Mouse (Mus musculus) MN1 (cell line): ENCODE results near the gene Haus3.

Source experiments
- DNase-seq: peaks from one replicate; pipeline ENCODE4 v3.0.0-alpha.2; 2016; ENCODE audit warnings: low spot score

Gene Haus3

GRCm38 (mm10) chr5:34168950-34169891 is at the start of gene Haus3, which contains the start of gene Poln:
Gene Haus3 (minus strand): TSS chr5:34169527.
Gene Poln (minus strand): TSS chr5:34169448.
- DNase-seq: peak; percentile 99

- no peak for DNase-seq
Measured at GRCm38 (mm10) chr5:34218672-34219071, 49.3 kb upstream of the Haus3 start.

- peak; percentile 40 for DNase-seq
Measured at GRCm38 (mm10) chr5:34217756-34218155, 48.4 kb upstream of the Haus3 start.

- DNase-seq: no peak
Measured at GRCm38 (mm10) chr5:34216025-34216424, 46.7 kb upstream of the Haus3 start.

DNA sequence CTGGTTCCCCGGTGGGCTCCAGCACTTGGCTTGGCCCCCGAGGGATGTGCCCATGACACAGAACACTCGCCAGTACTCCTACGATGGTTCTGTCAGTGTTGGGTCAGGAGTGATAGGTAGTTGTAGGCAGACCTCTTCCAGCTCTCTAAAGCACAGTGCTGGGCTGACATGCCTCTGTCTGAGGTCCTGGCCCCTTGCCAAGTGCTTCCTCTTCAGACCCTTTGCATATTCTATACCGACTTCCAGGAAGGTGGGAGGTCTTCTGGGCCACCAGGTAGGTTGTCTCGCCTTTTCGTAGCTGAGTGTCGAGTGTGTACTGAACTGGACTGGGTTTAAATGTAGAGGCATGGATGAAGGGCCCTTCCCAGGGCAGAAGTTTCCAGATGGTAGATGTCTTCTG is 44.3 kb upstream of the Haus3 start:
- no peak for DNase-seq

- peak; percentile 88 for DNase-seq
Measured at GRCm38 (mm10) chr5:34210279-34210678, 41.0 kb upstream of the Haus3 start.

DNA sequence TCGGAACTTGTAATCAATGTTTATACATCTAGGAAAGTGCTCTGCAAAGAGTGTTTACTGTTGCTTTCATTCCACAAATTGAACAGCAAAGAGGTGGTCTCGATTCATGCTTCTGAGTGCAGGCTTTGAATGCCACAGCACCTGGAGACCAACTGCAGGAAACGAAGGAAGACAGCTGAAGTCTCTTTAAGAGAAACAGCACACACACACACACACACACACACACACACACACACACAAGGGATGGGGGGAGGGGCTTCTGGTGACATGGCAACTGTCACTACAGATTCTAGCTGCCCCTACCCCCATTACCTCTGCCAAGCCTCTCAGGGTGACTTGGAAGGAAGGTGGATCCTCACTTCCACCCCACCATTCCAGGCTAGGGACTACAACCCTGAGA is 38.2 kb upstream of the Haus3 start:
- DNase-seq: no peak

DNA sequence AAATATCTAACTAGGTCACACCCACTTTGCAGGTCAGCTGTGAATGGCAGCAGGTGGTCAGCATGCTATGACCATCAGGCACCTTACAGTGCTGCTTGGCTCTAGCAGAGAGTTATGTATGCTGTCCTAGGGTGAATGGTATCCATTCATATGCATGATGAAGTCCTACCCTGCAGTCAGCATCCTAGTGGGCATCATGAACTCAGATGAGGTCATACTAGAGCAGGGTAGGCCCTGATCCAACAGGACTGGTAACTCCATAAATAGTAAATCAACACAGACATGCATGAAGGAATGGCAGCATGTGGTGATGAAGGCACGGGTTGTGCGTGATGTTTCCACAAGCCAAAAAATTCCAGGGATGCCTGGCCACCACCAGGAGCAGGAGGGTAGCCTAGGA is 36.5 kb upstream of the Haus3 start:
- DNase-seq: no peak

- no peak for DNase-seq
Measured at GRCm38 (mm10) chr5:34204911-34205310, 35.6 kb upstream of the Haus3 start.

DNA sequence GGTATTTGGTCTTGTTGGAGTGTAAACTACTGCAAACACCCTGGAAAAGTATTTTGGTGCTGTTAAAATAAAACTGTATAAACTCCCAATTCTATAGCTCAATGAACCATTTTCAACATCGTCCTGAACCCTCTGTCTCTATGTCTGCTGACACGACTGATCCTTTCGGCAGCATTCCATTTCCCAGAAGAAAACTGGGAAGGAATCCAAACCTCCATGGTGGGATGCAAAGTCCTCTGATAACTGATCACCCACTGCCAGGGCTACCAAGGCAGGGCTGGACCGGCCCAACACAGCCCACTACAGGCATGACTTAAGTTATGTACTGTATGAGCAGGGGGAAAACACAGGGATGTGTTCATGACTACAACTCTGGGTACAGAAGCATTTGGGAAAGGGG is 32.7 kb upstream of the Haus3 start:
- DNase-seq: no peak

DNA sequence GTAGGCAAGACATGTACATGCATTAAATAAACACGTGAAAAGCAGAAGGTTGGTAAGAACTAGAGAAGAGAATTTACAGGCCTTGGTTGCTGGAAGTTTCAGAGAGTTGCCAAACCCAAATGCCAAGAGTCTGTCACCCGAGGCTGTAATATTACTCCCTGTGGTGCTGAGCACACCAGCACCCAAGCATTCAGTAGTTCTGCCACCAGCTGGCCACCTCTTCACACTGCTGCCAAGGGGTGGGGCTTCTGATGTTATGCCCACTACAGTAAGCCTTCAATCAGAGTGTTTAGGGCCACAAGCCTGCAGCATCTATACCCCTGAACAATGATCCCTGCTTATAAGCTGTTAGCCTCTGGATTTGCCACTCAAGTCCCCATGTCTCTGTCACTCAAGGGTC is 32.1 kb upstream of the Haus3 start:
- no peak for DNase-seq

GRCm38 (mm10) chr5:34198615-34199014 is 29.3 kb upstream of the Haus3 start:
- no peak for DNase-seq

GRCm38 (mm10) chr5:34197243-34197642 is 27.9 kb upstream of the Haus3 start:
- DNase-seq: no peak

DNA sequence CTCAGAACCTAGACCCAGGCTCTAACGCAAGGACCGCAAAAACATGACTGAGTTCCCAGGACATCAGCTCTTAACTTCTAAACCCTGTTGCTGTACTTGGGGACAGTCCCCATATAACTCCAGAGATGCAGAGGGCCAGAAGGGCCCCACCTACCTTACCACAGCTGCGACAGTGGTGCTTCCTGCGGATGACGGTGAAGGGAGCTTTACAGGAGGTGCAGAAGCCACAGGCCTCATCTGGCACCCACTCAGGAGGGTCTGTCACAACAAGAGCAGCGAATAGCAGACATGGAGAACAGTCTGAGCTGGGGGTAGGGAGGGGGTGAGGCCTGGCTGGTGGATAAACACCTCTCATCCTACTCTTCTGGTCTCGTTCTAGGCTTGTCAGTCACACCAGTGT is 27.1 kb upstream of the Haus3 start:
- DNase-seq: no peak

GRCm38 (mm10) chr5:34195786-34196185 is 26.5 kb upstream of the Haus3 start:
- no peak for DNase-seq

DNA sequence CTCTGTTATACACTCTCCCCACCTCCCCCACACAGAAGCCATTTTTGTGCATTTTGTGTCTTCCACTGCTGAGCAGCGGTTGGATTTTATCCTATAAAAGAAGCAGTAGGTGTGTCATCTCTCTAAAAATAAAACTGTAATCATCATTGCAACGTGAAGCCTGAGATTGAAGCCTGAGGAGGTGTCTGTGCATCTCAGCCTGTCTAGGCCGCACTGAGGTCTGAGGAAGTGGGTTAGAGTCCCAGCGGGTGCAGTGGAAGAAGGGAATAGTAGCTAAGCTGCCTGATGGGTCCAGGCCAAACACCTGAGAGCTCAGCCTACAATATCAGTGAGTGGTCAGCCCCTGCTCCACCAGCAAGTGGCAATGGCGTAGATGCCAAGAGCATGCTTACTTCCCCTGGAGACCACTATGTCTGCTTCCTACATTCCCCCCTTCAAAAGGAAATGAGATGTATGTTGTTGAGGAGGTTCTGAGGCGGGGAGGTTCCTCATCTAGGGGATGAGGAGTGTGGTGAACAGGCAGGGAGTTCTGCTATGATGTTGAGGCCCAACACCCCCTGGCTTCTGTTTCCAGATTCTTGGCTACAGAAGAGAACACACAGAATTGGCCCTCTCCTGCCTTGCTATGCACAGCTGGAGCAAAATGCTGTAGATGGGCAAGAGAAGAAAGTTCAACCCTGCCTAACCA is 25.8 kb upstream of the Haus3 start:
- DNase-seq: no peak

GRCm38 (mm10) chr5:34194426-34194825 is 25.1 kb upstream of the Haus3 start:
- no peak for DNase-seq

DNA sequence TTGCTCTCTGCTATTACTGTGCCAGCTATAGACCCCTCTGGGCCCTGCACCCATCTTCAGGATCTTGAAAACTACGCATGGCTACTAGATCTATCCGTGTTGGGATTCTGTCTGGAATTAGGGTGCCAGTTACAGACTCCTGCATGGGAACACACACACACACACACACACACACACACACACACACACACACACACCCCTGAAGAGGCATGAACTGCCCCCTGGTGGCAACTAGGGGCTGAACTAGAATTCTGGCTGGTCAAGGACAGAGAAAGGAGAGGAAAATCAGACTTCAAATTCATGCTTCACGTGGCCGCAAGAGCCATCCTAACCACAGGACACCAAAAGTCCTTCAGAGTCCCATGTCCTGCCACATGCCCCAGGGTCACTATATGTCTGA is 22.5 kb upstream of the Haus3 start:
- peak; percentile 30 for DNase-seq

DNA sequence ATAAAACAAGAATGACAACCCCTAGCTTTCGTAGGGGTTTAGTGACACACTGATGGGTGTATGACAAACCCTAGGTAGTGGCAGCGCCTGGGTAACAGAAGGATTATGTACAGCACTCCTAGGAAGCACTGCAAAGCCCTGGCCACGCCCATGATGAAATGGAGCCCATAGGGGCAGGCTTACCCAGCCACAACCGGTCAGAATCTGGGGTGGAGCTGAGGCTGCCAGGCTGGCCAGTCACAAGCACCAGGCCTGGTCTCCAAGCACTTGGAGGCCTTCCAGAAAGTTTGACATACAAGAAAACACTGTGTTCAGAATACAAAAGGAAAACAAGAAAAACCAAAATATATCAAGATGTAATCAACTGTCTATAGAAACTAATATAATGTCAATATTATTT is 21.7 kb upstream of the Haus3 start:
- DNase-seq: peak; percentile 71

DNA sequence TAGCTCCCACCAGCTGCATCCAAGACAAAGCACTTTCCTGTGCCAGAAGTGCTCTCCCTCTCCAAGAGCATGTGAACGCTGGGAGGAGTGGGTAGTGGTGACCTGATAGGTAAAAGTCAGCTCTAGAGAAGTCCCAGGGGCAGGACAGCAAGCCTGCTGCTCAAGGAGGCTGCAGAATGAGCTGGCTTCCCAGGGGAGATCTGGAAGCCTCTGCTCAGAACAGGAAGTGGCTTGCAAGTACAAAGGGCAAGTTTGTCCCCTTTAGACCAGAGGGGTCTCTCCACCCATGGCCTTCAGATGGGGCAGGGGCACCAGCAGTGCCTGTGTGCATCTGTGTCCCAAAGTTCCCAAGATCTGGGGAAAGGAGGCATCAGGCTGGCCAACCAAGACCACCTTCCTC is 20.2 kb upstream of the Haus3 start:
- peak; percentile 53 for DNase-seq

- no peak for DNase-seq
Measured at GRCm38 (mm10) chr5:34188856-34189255, 19.5 kb upstream of the Haus3 start.

GRCm38 (mm10) chr5:34187601-34188316 is 18.4 kb upstream of the Haus3 start, which contains the start of gene Mxd4:
Gene Mxd4 (minus strand): TSS chr5:34187720.
- DNase-seq: peak; percentile 99
